Mouse (Mus musculus) midbrain, postnatal 0 days (tissue): ENCODE measurements around the gene Med27. TPM values are rescaled to one million over a fixed set of nuclear protein-coding genes. Genes with fewer than 3 reads are reported as not detected.

Source experiments
- ATAC-seq: fragments of 200-750 bp; cut with Nextera tagmentation; 2 replicates; pipeline ENCODE4 v1.8.0; 2017; ENCODE audit warnings: moderate number of reproducible peaks, mild to moderate bottlenecking, moderate TSS enrichment, moderate library complexity; ENCODE audit not compliant: low FRiP score
- DNase-seq: peaks from one replicate; pipeline ENCODE4 v3.0.0-alpha.2; 2015; ENCODE audit warnings: low spot score
- H3K27ac ChIP-seq: fragments of 300-500 bp; sonication (generic); 2 replicates; pipeline ENCODE4 v1.5.1; 2014; ENCODE audit warnings: low read depth, mild to moderate bottlenecking, low read length, mixed read lengths
- H3K27me3 ChIP-seq: fragments of 300-500 bp; sonication (generic); 2 replicates; pipeline ENCODE4 v1.6.1; 2014; ENCODE audit warnings: low read length, control low read depth, mixed read lengths; ENCODE audit not compliant: insufficient read depth
- H3K36me3 ChIP-seq: fragments of 300-500 bp; sonication (generic); 2 replicates; pipeline ENCODE4 v1.6.1; 2014; ENCODE audit warnings: low read length, control low read depth, mixed read lengths; ENCODE audit not compliant: insufficient read depth
- H3K4me1 ChIP-seq: fragments of 300-500 bp; sonication (generic); 2 replicates; pipeline ENCODE4 v1.6.1; 2014; ENCODE audit warnings: mild to moderate bottlenecking, control low read depth, antibody characterized with exemption, low read length, mixed read lengths; ENCODE audit not compliant: insufficient read depth
- H3K4me2 ChIP-seq: fragments of 300-500 bp; sonication (generic); 2 replicates; pipeline ENCODE4 v1.6.1; 2014; ENCODE audit warnings: low read depth, mild to moderate bottlenecking, low read length, mixed read lengths; ENCODE audit not compliant: poor library complexity, severe bottlenecking
- H3K4me3 ChIP-seq: fragments of 300-500 bp; sonication (generic); 2 replicates; pipeline ENCODE4 v1.5.1; 2014; ENCODE audit warnings: low read depth, mild to moderate bottlenecking, low read length, moderate library complexity
- H3K9ac ChIP-seq: fragments of 300-500 bp; sonication (generic); replicated peaks from 2 replicates; pipeline ENCODE4 v1.6.1; 2014; ENCODE audit warnings: mild to moderate bottlenecking, low read length, moderate library complexity, mixed read lengths; ENCODE audit not compliant: poor library complexity, severe bottlenecking
- H3K9me3 ChIP-seq: fragments of 300-500 bp; sonication (generic); 2 replicates; pipeline ENCODE4 v1.6.1; 2016; ENCODE audit warnings: low read length, control low read depth
- CTCF ChIP-seq: IDR thresholded peaks from 2 replicates; pipeline ENCODE4 v1.5.1; 2016; ENCODE audit warnings: antibody characterized with exemption, mild to moderate bottlenecking
- WGBS: fragments of 180-500 bp; shearing (Covaris S2); extraction: QIAGEN DNeasy Blood & Tissue Kit; methylation state at CpG from one replicate; pipeline ENCODE4 v1.1.7; 2014; 5-methylcytosine and 5-hydroxymethylcytosine counted together
- polyA plus RNA-seq: library from polyadenylated mRNA; unstranded; fragments of >200 nt; fragmentation: Nextera tagmentation; extraction: Ambion mirVana; gene quantifications from 2 replicates; pipeline ENCODE4 v1.2.1, GENCODE M21; 2015
- total RNA-seq: library from RNA; depleted of rRNA; stranded (reverse); fragments of >200 nt; gene quantifications from 2 replicates; pipeline ENCODE4 v1.2.3, GENCODE M21; 2014

Med27 gene
- total and polyA plus RNA-seq, 2 experiments from 2014 or later = 58.0 to 65.0 TPM

- Histone ChIP-seq H3K36me3 (no peaks in the 10 kb centered on the region), H3K4me3 (no peak overlapping the region), H3K27ac (no peak overlapping the region), H3K4me1 (peaks cover 2% of the 10 kb centered on the region; the same call in 1 of the 2 replicates), H3K27me3 (no peaks in the 10 kb centered on the region), H3K9me3 (no peaks in the 10 kb centered on the region), H3K9ac (no peak overlapping the region), H3K4me2 (no peak overlapping the region)
- TF ChIP-seq CTCF = no peak
- ATAC-seq (no peak), DNase-seq (no peak)
- WGBS = 83% methylated on average over 4 of the region's 4 CpGs
Measured at GRCm38 (mm10) chr2:29472952-29473437, 126.4 kb downstream of the Med27 start.

GRCm38 (mm10) chr2:29473907-29474306 is 127.3 kb downstream of the Med27 start:
- no peak for TF ChIP-seq CTCF
- 44% methylated on average over 2 of the region's 2 CpGs for WGBS

GRCm38 (mm10) chr2:29476702-29477101 is 130.1 kb downstream of the Med27 start:
- WGBS = 97% methylated on average over 1 of the region's 1 CpGs

More at GRCm38 (mm10) chr2:29473907-29474306, 127.3 kb downstream of the Med27 start:
- Histone ChIP-seq H3K9me3 (no peaks in the 10 kb centered on the region), H3K27ac (no peak overlapping the region), H3K36me3 (no peaks in the 10 kb centered on the region), H3K9ac (no peak overlapping the region), H3K27me3 (no peaks in the 10 kb centered on the region), H3K4me2 (no peak overlapping the region), H3K4me1 (peaks cover 2% of the 10 kb centered on the region; the same call in 1 of the 2 replicates), H3K4me3 (no peak overlapping the region)
- no peak for ATAC-seq
- no peak for DNase-seq

GRCm38 (mm10) chr2:29481856-29482255 is 135.2 kb downstream of the Med27 start:
- H3K27me3 ChIP-seq = no peaks in the 10 kb centered on the region
- H3K9me3 ChIP-seq = no peaks in the 10 kb centered on the region
- no peak overlapping the region for H3K4me2 ChIP-seq
- DNase-seq (no peak), ATAC-seq (no peak)
- H3K27ac ChIP-seq = no peak overlapping the region
- WGBS = 21% methylated on average over 8 of the region's 8 CpGs
- H3K36me3 ChIP-seq = no peaks in the 10 kb centered on the region
- H3K9ac ChIP-seq = 0 out of 2 replicates have a peak overlapping the region, but pooled peaks have one; percentile 24
- no peak overlapping the region for H3K4me3 ChIP-seq
- TF ChIP-seq CTCF = no peak
- 0 out of 2 replicates have a peak, but pooled peaks cover 3% of the 10 kb centered on the region for H3K4me1 ChIP-seq

More at GRCm38 (mm10) chr2:29476702-29477101, 130.1 kb downstream of the Med27 start:
- TF ChIP-seq CTCF = peak; percentile 40
- Histone ChIP-seq H3K4me2 (no peak overlapping the region), H3K4me3 (no peak overlapping the region), H3K27me3 (no peaks in the 10 kb centered on the region), H3K9me3 (no peaks in the 10 kb centered on the region), H3K27ac (no peak overlapping the region), H3K36me3 (no peaks in the 10 kb centered on the region), H3K4me1 (no peaks in the 10 kb centered on the region), H3K9ac (no peak overlapping the region)
- DNase-seq (no peak), ATAC-seq (no peak)

- no peak overlapping the region for H3K4me3 ChIP-seq
- H3K4me1 ChIP-seq = peaks cover 3% of the 10 kb centered on the region; the same call in 1 of the 2 replicates
- ATAC-seq (no peak), DNase-seq (peak; percentile 18)
- no peak overlapping the region for H3K27ac ChIP-seq
- whole genome bisulfite sequencing = 61% methylated on average over 9 of the region's 9 CpGs
- no peaks in the 10 kb centered on the region for H3K9me3 ChIP-seq
- H3K36me3 ChIP-seq = no peaks in the 10 kb centered on the region
- H3K4me2 ChIP-seq = no peak overlapping the region
- H3K9ac ChIP-seq = no peak overlapping the region
- no peaks in the 10 kb centered on the region for H3K27me3 ChIP-seq
- TF ChIP-seq CTCF = no peak
Measured at GRCm38 (mm10) chr2:29482979-29483718, 136.5 kb downstream of the Med27 start.

- Histone ChIP-seq H3K36me3 (no peaks in the 10 kb centered on the region), H3K27ac (no peak overlapping the region), H3K4me3 (no peak overlapping the region), H3K9me3 (no peaks in the 10 kb centered on the region), H3K4me1 (peaks cover 3% of the 10 kb centered on the region; the same call in 1 of the 2 replicates), H3K4me2 (no peak overlapping the region), H3K9ac (no peak overlapping the region), H3K27me3 (no peaks in the 10 kb centered on the region)
- no peak for TF ChIP-seq CTCF
- DNase-seq (peak; percentile 46), ATAC-seq (no peak)
- WGBS = 83% methylated on average over 2 of the region's 2 CpGs
Measured at GRCm38 (mm10) chr2:29485519-29485918, 138.9 kb downstream of the Med27 start.
